Comparison of ENCODE assay signal across 19 mouse cellular contexts in genomic region chr2:157817672-157818071, GRCm38 (mm10).
DNase-seq lines count a peak whose midpoint lies in the region; ATAC-seq and TF ChIP-seq lines count a peak whose summit lies in the region.
"Had no signal": no experiment of that assay in that cellular context is flagged by ENCODE, and none has a peak within 500 bp of the region (broad histone marks: within the 10 kb centered on the region; RNA-seq: fewer than 3 reads in every experiment).

No protein-coding gene starts in this region.

- no peak overlapping the region for H3K9ac ChIP-seq in heart, embryonic 12.5 days
- no peak overlapping the region for H3K9ac ChIP-seq in liver, adult 2 months (ENCODE audit: low read depth, low read length)
- H3K9ac ChIP-seq in liver, embryonic 12.5 days = no peak overlapping the region
- no peak overlapping the region for H3K9ac ChIP-seq in midbrain, embryonic 14.5 days (replicated peaks; ENCODE audit: low read length)
- H3K9ac ChIP-seq: embryonic facial prominence, embryonic 15.5 days; liver, embryonic 13.5 days had no signal

- ATAC-seq in heart, embryonic 12.5 days (ENCODE audit: insufficient number of reproducible peaks, low FRiP score) = no peak
- no peak for ATAC-seq in liver, embryonic 12.5 days
- no peak for ATAC-seq in midbrain, embryonic 14.5 days (ENCODE audit: low FRiP score, low TSS enrichment)
- ATAC-seq: intestine, embryonic 16.5 days; lung, postnatal 0 days had no signal

- 81% methylated on average over 9 of the region's 9 CpGs for WGBS in heart, embryonic 12.5 days
- WGBS in liver, adult 2 months = 27% methylated on average over 9 of the region's 9 CpGs
- 77% methylated on average over 9 of the region's 9 CpGs for WGBS in liver, embryonic 12.5 days (ENCODE audit: insufficient replicate concordance)
- 61% methylated on average over 9 of the region's 9 CpGs for WGBS in midbrain, embryonic 14.5 days

- intact Hi-C loops in heart, postnatal 10 days (cut with DNase I) = no loop called here

- peaks cover 8% of the 10 kb centered on the region; the same call in 1 of the 2 replicates for H3K27me3 ChIP-seq in heart, embryonic 12.5 days (replicated peaks)
- no peaks in the 10 kb centered on the region for H3K27me3 ChIP-seq in liver, adult 2 months (ENCODE audit: control insufficient read depth, insufficient read depth, low read length)
- H3K27me3 ChIP-seq in liver, embryonic 12.5 days (replicated peaks) = no peaks in the 10 kb centered on the region
- no peaks in the 10 kb centered on the region for H3K27me3 ChIP-seq in midbrain, embryonic 14.5 days (ENCODE audit: control insufficient read depth, insufficient read depth, low read length)
- H3K27me3 ChIP-seq: embryonic facial prominence, embryonic 15.5 days; liver, embryonic 13.5 days had no signal

- H3K4me3 ChIP-seq in heart, embryonic 12.5 days = no peak overlapping the region
- H3K4me3 ChIP-seq in liver, adult 2 months (ENCODE audit: insufficient read depth, low read depth, low read length) = no peak overlapping the region
- H3K4me3 ChIP-seq in liver, embryonic 12.5 days = no peak overlapping the region
- no peak overlapping the region for H3K4me3 ChIP-seq in midbrain, embryonic 14.5 days (replicated peaks; ENCODE audit: low read depth, low read length)
- H3K4me3 ChIP-seq: embryonic facial prominence, embryonic 15.5 days; liver, embryonic 13.5 days had no signal

- no peaks in the 10 kb centered on the region for H3K79me2 ChIP-seq in liver, adult 2 months (ENCODE audit: control insufficient read depth, insufficient read depth, low read length)

- no peaks in the 10 kb centered on the region for H3K9me3 ChIP-seq in heart, embryonic 12.5 days (replicated peaks)
- no peaks in the 10 kb centered on the region for H3K9me3 ChIP-seq in liver, embryonic 12.5 days (replicated peaks)
- no peaks in the 10 kb centered on the region for H3K9me3 ChIP-seq in midbrain, embryonic 14.5 days (ENCODE audit: control insufficient read depth, low read length)
- H3K9me3 ChIP-seq: embryonic facial prominence, embryonic 15.5 days; liver, embryonic 13.5 days; megakaryocyte, embryonic 14.5 days had no signal

- no peak for TF ChIP-seq CTCF in liver, adult 2 months (IDR thresholded peaks at IDR 0.05; ENCODE audit: low read depth, low read length)

- peaks cover 4% of the 10 kb centered on the region; the same call in 1 of the 2 replicates for H3K36me3 ChIP-seq in heart, embryonic 12.5 days
- peaks cover 5% of the 10 kb centered on the region; the same call in 1 of the 2 replicates for H3K36me3 ChIP-seq in liver, adult 2 months (ENCODE audit: control insufficient read depth, insufficient read depth, low read length)
- H3K36me3 ChIP-seq in liver, embryonic 12.5 days = peaks cover 43% of the 10 kb centered on the region
- H3K36me3 ChIP-seq in midbrain, embryonic 14.5 days (ENCODE audit: control insufficient read depth, insufficient read depth, low read length) = peaks cover 20% of the 10 kb centered on the region

- peak overlapping the region; percentile 83; the same call in 1 of the 2 replicates for H3K27ac ChIP-seq in heart, embryonic 12.5 days (ENCODE audit: poor library complexity, severe bottlenecking)
- 0 out of 2 replicates have a peak overlapping the region, but pooled peaks have one; percentile 14 for H3K27ac ChIP-seq in liver, adult 2 months (replicated peaks; ENCODE audit: insufficient read depth, low read depth, low read length)
- no peak overlapping the region for H3K27ac ChIP-seq in liver, embryonic 12.5 days
- peak overlapping the region; percentile 72 for H3K27ac ChIP-seq in midbrain, embryonic 14.5 days (replicated peaks; ENCODE audit: low read depth, low read length)
- H3K27ac ChIP-seq: embryonic facial prominence, embryonic 15.5 days; kidney, postnatal 0 days; liver, embryonic 13.5 days had no signal

- TF ChIP-seq POLR2A in liver, adult 2 months (IDR thresholded peaks at IDR 0.05; ENCODE audit: extremely low read depth, insufficient read depth, low read length) = no peak

- H3K4me1 ChIP-seq in heart, embryonic 12.5 days (replicated peaks) = peaks cover 52% of the 10 kb centered on the region
- peaks cover 8% of the 10 kb centered on the region for H3K4me1 ChIP-seq in liver, adult 2 months (ENCODE audit: control insufficient read depth, insufficient read depth, low read length)
- peaks cover 13% of the 10 kb centered on the region for H3K4me1 ChIP-seq in liver, embryonic 12.5 days
- H3K4me1 ChIP-seq in midbrain, embryonic 14.5 days (ENCODE audit: control insufficient read depth, insufficient read depth, low read length) = peaks cover 14% of the 10 kb centered on the region

- H3K4me2 ChIP-seq in heart, embryonic 12.5 days = no peak overlapping the region
- no peak overlapping the region for H3K4me2 ChIP-seq in liver, embryonic 12.5 days
- H3K4me2 ChIP-seq in midbrain, embryonic 14.5 days (ENCODE audit: low read length) = no peak overlapping the region
- H3K4me2 ChIP-seq: embryonic facial prominence, embryonic 15.5 days; liver, embryonic 13.5 days had no signal

- DNase-seq in cerebellum, postnatal 25 days = peak; percentile 0 to 2
- DNase-seq in cerebellum, adult 11-12 months = no peak
- no peak for DNase-seq in heart, postnatal 10 days
- peak; percentile 83 for DNase-seq in liver, adult 2 months (ENCODE audit: extremely low read depth, low read depth, low spot score)
- DNase-seq in midbrain, embryonic 14.5 days = no peak
- DNase-seq in MN1 (ENCODE audit: low spot score) = no peak
- DNase-seq: adrenal gland, postnatal 10 days; cerebellum, adult 8-10 months; gastrocnemius, postnatal 25 days; layer of hippocampus, adult 9-11 months; liver, embryonic 13.5 days; thymus, postnatal 4 days had no signal

Comparison
In these comparisons a context has a peak if more than half of its experiments do, and no peak if none do; other contexts are left out.
1. DNase-seq: peak in cerebellum, postnatal 25 days (2 of 2) and liver, adult 2 months (single experiment); none in cerebellum, adult 11-12 months (single experiment), heart, postnatal 10 days (0 of 2), midbrain, embryonic 14.5 days (single experiment) and MN1 (single experiment).